Mouse (Mus musculus): ENCODE measurements around the gene Acad12.
"Not testable (repeated sequence)": the region's sequence is repeated elsewhere in the genome, so short reads cannot be mapped to it uniquely, and the experiment has no call there.

The Acad12 gene

GRCm38 (mm10) chr5:121609556-121610135 is 9.1 kb downstream of the Acad12 start:
- DNase-seq (ENCODE audit: low spot score), result not testable (repeated sequence)

GRCm38 (mm10) chr5:121606151-121606550 is 12.6 kb downstream of the Acad12 start:
- peak; percentile 56 for DNase-seq (ENCODE audit: low spot score)

- not testable (repeated sequence) for DNase-seq (ENCODE audit: low spot score)
These were observed 14.9 kb downstream of the Acad12 start for GRCm38 (mm10) chr5:121603815-121604214.

- peak; percentile 84 for DNase-seq (ENCODE audit: low spot score)
These were observed 17.0 kb downstream of the Acad12 start for GRCm38 (mm10) chr5:121601547-121602299.

GRCm38 (mm10) chr5:121598871-121599610 is 19.7 kb downstream of the Acad12 start:
- no peak for DNase-seq (ENCODE audit: low spot score)

GRCm38 (mm10) chr5:121597991-121598537 is 20.7 kb downstream of the Acad12 start:
- DNase-seq (ENCODE audit: low spot score), result no peak

- DNase-seq (ENCODE audit: low spot score), result no peak
These were observed 21.4 kb downstream of the Acad12 start for GRCm38 (mm10) chr5:121597332-121597731.

GRCm38 (mm10) chr5:121596226-121596625 is 22.5 kb downstream of the Acad12 start:
- no peak for DNase-seq (ENCODE audit: low spot score)

GRCm38 (mm10) chr5:121595758-121596157 is 23.0 kb downstream of the Acad12 start:
- no peak for DNase-seq (ENCODE audit: low spot score)

GRCm38 (mm10) chr5:121594714-121595313 is 23.9 kb downstream of the Acad12 start:
- DNase-seq (ENCODE audit: low spot score), result no peak

GRCm38 (mm10) chr5:121593451-121594401 is 25.0 kb downstream of the Acad12 start, which contains the start of gene Aldh2:
Gene Aldh2, minus strand, starts transcription at chr5:121593824.
- peak; percentile 42 for DNase-seq (ENCODE audit: low spot score)

GRCm38 (mm10) chr5:121592816-121593407 is 25.8 kb downstream of the Acad12 start:
- DNase-seq (ENCODE audit: low spot score), result no peak

- no peak for DNase-seq (ENCODE audit: low spot score)
These were observed 26.5 kb downstream of the Acad12 start for GRCm38 (mm10) chr5:121592064-121592815.

- no peak for DNase-seq (ENCODE audit: low spot score)
These were observed 27.2 kb downstream of the Acad12 start for GRCm38 (mm10) chr5:121591417-121592063.

- no peak for DNase-seq (ENCODE audit: low spot score)
These were observed 28.8 kb downstream of the Acad12 start for GRCm38 (mm10) chr5:121589928-121590327.

- peak; percentile 59 for DNase-seq (ENCODE audit: low spot score)
These were observed 32.2 kb downstream of the Acad12 start for GRCm38 (mm10) chr5:121586400-121587039.

- no peak for DNase-seq (ENCODE audit: low spot score)
These were observed 33.0 kb downstream of the Acad12 start for GRCm38 (mm10) chr5:121585699-121586098.

- no peak for DNase-seq (ENCODE audit: low spot score)
These were observed 33.7 kb downstream of the Acad12 start for GRCm38 (mm10) chr5:121585005-121585404.
